Mouse (Mus musculus) G1E (cell line): ENCODE results near the gene Entpd2.

ENCODE experiments used
- CTCF ChIP-seq: IDR thresholded peaks from 2 replicates; pipeline ENCODE4 v1.5.1; 2012; ENCODE audit warnings: low read depth, low read length, inconsistent platforms, mixed read lengths
- GATA1 ChIP-seq: IDR thresholded peaks from 2 replicates; pipeline ENCODE4 v1.6.1; 2012; ENCODE audit warnings: borderline replicate concordance, low read length, inconsistent platforms, mixed read lengths
- GATA2 ChIP-seq: IDR thresholded peaks from 2 replicates; pipeline ENCODE4 v1.6.1; 2012; ENCODE audit warnings: low read depth, low read length, inconsistent platforms, borderline replicate concordance
- POLR2AphosphoS5 ChIP-seq: IDR thresholded peaks from 2 replicates; pipeline ENCODE4 v1.6.1; 2012; ENCODE audit warnings: low read depth, low read length, inconsistent platforms; ENCODE audit not compliant: insufficient replicate concordance
- TAL1 ChIP-seq: conservative IDR thresholded peaks from 2 replicates; pipeline ENCODE4 v1.6.1; 2012; ENCODE audit warnings: low read depth, low read length, inconsistent platforms, mixed read lengths

DNA sequence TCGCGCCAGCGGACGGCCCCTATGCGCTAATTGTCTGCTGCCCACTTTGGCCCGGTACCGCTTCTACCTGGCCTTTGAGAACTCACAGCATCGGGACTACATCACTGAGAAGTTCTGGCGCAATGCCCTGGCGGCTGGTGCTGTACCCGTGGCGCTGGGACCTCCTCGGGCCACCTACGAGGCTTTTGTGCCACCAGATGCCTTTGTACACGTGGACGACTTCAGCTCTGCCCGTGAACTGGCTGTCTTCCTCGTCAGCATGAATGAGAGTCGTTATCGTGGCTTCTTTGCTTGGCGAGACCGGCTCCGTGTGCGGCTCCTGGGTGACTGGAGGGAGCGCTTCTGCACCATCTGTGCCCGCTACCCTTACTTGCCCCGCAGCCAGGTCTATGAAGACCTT, 29.8 kb downstream of the Entpd2 start:
- TF ChIP-seq CTCF: no peak
- TF ChIP-seq GATA1: no peak
- no peak for TF ChIP-seq POLR2AphosphoS5
- no peak for TF ChIP-seq TAL1
- TF ChIP-seq GATA2: no peak
